Mouse (Mus musculus) CD4-positive helper T cell, adult 2 months (primary cell): Measurements from ENCODE around the gene Grk3.

Experiments
- DNase-seq: peaks from one replicate; pipeline ENCODE4 v3.0.0-alpha.2; 2012; ENCODE audit warnings: low read depth, missing footprints, low spot score

The Grk3 gene

GRCm38 (mm10) chr5:112941001-112941400 lies 74.6 kb downstream of the Grk3 start:
- DNase-seq, result no peak

DNA sequence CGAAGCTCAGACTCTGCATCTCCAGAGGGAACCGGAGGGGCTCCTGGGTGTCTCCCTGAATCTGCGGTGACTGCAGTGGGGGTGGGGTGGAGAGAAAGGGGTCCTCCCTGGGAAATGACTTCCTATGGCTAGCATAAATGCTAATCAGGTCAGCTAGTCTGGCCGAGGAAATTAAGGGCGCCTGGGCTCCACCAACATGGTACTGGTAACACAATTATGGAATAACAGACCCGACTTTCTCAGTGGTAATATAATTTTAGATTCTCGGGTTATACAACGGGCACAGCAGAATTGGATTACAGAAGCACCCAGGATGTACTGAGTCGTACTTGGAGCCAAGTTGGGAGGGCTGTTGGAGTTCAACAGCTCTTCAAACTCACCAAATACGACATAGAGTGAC lies 79.0 kb downstream of the Grk3 start:
- DNase-seq, result no peak

GRCm38 (mm10) chr5:112935436-112935835 lies 80.2 kb downstream of the Grk3 start:
- DNase-seq, result no peak

DNA sequence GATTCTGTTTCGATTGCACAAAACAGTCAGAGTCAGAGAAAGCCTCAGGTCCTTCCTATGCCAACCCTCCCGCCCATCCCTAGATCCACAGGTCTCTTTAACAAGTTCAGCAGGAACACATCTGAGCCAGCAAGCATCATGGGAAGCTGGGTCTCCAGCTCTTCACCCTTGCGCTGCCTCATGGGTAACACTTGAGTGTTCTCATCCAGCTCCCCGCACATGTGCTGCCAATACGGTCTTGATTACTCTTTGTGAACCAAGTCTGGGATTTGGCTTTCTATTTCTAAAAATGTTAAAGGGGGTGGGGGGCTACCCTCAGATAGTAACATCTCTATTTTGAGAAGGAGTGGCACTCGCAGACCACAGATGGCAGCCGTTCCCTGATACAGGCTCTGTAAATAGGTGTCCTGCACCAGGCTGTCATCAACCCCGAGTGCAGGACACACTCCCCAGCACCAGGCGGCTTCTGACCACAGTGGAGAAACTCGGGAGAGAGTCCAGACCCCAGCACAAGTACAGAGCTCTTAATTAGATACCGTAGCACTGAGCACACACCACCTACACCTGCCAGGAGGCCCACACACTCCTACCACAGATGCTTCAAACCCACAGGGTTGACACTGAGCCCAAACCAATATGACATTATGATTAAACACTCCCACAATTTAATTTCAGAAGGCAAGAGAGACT lies 82.6 kb downstream of the Grk3 start:
- DNase-seq, result no peak

DNA sequence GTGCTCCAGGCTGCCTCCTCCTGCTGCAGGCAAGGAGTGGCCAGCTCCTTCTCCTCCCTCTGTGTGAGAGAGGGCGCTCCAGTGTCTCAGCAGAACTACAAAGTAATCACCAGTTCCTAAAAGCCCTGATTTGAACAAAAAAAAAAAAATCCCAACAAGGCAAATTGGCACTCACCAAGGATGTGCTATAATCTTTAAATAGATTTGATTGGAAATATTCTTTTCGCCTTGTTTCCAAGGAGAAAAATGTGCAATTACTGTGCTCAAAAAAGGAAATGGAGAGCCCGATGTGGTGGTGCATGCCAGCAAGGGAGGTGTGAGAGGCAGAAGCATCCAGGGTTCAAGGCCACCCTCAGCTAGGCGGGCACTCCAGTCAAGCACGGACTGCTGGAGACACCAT lies 83.7 kb downstream of the Grk3 start:
- DNase-seq, result no peak

DNA sequence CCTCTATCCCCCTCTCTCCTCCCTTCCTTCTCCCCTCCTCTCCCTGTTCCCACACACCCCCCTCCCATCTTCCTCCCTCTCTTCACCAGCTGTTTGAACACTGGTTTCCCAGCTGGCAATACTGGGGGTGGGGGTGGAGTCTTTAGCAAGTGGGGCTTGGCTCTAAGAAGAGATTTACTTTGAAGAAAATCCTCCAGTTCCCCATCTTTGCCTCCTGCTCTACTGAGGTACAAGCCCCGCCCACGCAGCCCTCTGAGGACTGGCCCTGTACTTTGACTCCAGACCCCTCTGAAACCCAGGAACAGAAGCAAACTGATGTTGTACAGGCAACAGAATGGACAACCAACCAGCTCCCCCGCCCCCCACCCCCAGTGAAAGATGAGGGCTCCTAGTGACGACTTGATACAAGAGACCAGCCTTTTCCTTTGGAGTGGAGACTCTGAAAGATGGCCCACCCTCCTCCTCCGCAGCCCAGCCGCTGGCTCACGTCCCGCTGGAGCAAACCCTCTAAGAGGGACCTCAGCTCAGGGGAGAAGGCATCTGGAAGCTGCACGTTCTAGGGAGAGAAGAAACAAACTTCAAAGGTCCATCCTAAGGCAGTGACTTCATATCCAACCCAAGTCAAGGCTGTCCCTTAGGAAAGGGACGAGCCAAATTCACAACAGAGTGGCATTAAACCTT lies 87.2 kb downstream of the Grk3 start:
- DNase-seq, result no peak

DNA sequence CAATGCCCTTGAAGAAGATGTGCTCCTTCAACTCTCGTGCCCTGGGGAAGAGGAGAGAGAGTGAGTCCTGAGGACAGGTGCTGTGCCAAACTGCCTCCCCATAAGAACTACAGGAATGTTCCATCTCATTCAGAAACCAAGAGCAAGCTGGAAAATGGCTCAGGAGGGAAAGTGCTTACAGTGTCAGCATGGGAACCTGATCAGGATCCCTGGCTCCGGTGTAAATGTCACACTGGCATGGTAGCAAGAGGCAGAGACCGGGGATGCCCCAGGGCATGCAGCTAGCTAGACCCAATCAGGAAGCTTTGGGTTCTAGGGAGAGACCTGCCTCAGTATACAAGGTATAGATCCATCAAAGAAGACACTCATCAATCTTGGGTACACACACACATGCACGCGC lies 90.2 kb downstream of the Grk3 start:
- DNase-seq, result no peak

DNA sequence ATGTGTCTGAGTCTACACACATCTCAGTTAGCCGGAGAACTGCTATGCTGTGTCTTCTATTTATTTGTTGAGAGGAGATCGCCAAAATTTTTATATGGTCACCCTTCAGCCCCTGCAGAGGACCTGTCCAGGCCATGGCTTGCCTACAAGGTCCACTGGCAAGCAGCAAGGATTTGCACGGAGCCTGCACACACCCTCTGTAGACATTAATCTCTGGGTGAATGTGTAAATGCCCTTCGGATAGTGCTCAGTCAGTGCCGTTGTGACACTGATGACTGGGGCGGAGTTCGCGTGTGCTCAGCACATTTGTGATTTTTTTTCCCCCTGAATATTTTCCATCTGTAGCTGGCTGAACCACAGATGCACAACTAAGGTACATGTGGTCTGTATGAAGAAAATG lies 90.8 kb downstream of the Grk3 start:
- DNase-seq, result no peak

DNA sequence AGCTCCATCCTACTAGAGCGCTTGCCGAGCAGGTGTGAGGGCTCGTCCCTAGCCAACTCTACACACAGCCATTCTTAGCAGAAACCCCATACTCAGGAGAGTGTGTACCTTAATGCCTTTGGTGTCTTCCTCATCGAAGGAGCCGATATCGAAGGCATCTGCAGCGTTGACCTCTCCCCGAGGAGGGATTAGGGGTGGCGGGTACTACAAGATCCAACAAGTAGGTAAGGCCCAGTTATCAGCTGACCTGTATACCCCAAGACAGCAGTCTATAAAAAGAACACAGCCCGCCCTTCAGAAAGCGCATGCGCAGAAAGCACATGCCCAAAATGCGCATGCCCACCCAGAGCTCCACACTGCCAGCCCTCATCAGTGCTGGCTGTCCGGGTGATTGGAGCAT lies 91.8 kb downstream of the Grk3 start:
- no peak for DNase-seq

DNA sequence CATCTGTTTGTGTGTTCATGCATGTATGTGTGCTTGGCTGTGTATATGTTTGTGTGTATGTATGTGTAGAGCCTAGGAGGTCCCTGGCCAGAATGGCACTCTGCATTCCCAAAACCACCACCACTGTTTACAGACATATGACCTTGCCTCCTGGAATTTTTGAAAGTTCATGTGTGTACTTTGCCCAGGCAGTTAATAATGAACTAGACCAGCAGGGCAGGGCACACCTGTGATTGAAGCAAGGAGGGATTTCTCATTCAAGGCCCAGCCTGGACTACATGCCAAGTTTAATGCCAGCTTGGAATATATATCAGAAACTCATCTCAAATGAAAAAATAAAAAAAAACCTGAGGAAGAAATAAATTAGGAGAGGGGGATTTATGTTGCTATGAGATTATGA lies 93.7 kb downstream of the Grk3 start:
- no peak for DNase-seq

DNA sequence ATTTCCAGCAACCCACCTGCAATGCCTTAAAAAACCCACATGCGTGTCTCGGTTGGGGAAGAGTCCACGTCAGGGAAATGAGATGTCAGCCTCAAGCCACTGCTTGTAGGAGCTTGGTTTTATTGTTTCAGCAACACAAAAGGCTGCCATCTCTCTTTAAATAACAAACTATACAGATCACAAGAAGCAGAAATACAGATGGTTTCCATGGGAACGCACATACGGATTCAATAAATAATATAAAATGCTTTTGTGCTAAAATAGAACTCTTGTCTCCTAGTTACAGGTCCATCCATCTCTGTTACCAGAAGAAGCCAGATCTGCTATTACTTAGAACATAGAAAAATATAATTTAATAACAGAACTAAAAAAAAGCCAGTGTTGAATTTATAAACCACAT lies 105.2 kb downstream of the Grk3 start:
- DNase-seq, result no peak

DNA sequence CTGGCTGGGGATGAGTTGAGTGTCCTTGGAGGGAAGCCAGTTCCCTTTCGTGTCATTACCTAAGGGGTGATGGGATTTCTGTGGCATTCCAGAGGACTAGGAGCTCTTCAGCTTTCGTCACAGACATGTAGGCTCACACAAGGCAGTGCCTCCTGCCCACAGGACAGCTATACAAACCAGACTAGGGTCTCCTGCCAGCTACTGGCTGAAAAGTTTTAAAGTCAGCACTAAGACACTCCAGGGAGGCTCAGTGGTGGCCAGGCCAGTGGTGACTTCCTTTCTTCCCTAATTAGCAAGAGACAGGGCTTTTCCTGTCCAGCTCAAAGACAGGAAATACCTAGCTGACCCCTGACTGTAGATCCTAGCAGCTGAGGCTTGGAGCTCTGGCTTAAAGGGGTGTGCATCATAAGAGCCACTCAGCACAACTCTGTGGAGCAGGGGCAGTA lies 107.4 kb downstream of the Grk3 start:
- DNase-seq, result no peak

GRCm38 (mm10) chr5:112907504-112907903 lies 108.1 kb downstream of the Grk3 start:
- no peak for DNase-seq

DNA sequence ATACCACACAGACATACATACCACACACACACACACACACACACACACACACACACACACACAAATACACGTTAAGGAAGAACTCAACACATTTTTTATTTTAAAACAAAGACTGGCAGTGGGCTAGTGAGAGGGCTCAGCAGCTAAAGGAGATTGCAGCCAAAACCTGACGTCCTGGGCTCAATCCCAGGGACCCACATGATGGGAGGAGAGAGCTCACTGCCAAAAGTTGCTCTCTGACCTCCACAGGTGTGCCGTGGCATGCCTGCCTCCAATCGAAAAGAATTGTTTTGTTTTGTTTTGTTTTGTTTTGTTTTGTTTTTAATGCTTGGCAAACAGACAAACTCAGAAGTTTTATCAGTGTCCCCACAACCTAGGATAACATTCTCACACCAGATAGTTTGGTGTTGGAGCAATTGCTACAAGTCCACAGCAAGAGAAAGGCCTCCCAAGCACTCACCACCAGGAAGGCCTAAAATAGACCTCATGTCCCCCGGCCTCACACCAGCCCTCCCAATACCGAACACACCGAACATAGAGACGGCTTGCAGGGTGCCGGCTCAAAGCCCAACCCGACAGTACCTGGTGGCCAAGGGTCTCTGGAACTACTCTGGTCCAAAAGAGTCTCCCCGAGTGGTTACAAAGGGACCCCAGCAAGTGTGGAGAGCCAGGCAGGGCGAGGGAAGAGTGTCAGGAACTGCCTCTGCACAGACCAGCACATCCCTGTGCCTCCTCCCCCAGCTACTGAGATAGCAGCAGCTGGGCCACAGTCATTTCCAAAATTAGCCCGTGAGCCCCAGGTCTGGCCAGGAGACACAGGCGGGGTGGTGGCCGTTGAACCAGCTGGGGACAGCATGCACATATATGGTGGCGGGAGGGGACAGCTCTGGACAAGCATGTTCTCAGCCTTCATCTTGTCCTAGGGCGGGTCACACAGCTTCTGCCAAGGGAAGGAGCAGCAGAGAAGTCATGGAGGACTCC lies 119.6 kb downstream of the Grk3 start, which contains the start of gene Myo18b:
Gene Myo18b, minus strand, starts transcription at position 689 of the 981 bp plus-strand sequence.
- no peak for DNase-seq

GRCm38 (mm10) chr5:112893462-112894060 lies 122.0 kb downstream of the Grk3 start:
- no peak for DNase-seq

DNA sequence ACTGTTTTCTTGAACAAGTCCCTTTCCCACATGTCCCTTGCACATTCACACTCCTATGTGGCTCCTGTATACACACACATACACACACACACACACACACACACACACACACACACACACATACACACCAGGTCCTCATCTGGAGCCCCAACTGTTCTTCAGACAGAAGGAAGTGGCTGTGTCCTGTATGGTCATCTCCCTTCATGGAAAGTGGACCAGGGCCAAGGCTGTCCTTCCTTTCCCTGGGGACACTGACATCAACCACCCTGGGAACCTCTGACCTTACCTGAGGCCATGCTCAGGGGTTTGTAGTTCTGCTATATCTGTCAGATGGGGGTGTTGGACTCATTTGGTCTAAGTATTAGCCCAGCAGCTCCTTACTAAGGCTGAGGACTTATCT lies 123.2 kb downstream of the Grk3 start:
- no peak for DNase-seq

DNA sequence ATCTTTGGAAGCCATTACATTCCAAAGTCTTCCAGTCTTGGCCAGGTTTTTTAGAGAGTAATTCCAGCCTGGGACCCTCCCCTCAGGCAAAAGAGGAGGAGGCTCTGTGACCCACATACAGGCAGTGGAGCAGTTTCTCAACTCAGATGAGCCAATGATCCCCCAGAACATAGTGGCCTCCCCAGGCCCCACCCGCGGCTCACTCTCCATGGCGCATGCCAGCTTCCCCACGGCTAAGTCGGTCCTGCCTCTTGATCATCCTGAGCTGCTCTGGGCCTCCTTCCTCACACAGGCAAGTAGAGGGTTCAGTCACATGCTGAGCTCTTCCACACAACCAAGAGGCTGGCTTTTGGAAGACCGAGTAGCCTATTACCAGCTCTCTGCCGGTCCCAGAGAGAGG lies 126.9 kb downstream of the Grk3 start:
- DNase-seq, result no peak

GRCm38 (mm10) chr5:112886687-112887491 lies 128.7 kb downstream of the Grk3 start:
- DNase-seq, result no peak

DNA sequence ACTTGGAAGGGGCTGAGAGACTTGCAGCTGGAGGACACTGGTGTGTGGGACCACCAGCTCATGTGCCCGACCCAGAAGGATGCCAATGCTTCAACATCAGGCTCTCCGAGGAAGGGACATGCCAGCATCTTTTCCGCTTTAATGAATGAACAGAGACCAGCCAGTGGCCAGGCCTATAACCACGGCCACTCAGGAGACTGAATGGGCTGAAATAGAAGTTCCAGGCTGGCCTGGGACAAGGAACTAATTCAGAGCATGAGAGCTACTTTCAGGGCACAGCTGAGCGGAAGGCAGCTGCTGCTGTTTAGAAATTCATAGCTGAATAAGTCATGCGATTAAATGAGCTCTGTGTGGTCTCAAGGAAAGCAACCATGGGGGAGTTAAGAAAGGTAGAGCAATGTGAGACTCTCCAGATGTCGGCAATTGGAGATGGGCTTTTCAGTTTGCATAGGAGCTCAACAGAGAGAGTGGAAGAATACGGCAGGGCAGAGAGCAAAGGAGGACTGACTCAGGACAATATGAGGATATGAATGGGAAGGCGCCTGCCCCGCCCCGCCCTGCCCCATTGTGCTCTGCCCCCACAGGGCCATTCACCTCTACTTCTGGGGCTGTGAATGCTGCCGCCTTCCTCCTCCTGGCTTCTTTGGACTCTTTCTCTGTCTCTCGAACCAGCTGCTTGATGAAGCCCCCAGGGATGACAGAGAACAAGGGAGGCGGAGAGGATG lies 138.0 kb downstream of the Grk3 start:
- DNase-seq, result no peak

DNA sequence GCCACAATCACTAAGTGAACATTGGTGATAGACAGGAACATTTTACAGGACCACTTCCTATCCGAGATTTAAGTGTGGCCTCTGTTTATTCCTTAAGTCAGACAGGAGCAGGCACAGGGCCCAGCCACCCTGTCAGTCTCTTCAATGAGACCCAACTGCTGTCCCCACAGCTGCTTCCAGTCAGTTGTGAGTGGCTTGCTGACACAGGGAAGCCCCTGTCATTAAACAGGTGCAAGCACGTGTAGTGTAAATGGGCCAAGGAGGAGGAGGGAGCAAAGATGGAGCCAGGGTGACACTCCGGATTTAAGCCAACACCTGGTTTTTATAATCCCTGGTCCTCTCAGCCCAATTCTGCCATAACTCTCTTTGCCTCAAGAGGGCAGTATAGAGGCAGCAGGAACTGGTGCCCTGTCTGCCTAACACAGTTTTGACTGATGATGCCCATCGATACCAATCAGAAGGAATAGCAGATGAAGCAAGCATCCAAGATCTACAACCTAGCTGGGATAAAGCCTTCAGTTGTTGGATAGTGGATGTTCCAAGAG lies 138.7 kb downstream of the Grk3 start:
- DNase-seq, result no peak
